Mouse (Mus musculus) bone marrow macrophage, adult 2 months (primary cell): ENCODE data around the gene Ass1. TPM values are rescaled to one million over a fixed set of nuclear protein-coding genes. Genes with fewer than 3 reads are reported as not detected.

Source experiments
- H3K27ac ChIP-seq: 2 replicates; pipeline ENCODE4 v1.5.1; 2012; ENCODE audit warnings: low read depth, low read length; ENCODE audit not compliant: insufficient read depth
- H3K4me1 ChIP-seq: 2 replicates; pipeline ENCODE4 v1.6.1; 2012; ENCODE audit warnings: low read length; ENCODE audit not compliant: control insufficient read depth, insufficient read depth
- H3K4me3 ChIP-seq: 2 replicates; pipeline ENCODE4 v1.5.1; 2012; ENCODE audit warnings: mild to moderate bottlenecking, low read length, moderate library complexity; ENCODE audit not compliant: insufficient read depth
- CTCF ChIP-seq: IDR thresholded peaks from 2 replicates; pipeline ENCODE4 v1.5.1; 2012; ENCODE audit warnings: low read depth, mild to moderate bottlenecking, low read length, moderate library complexity
- POLR2A ChIP-seq: IDR thresholded peaks from 2 replicates; pipeline ENCODE4 v1.6.1; 2012; ENCODE audit warnings: mild to moderate bottlenecking, low read depth, low read length, borderline replicate concordance
- polyA plus RNA-seq: library from polyadenylated mRNA; stranded (reverse); fragments of >200 nt; gene quantifications from 2 replicates; pipeline ENCODE4 v1.2.4, GENCODE M21; 2012; ENCODE audit not compliant: missing spikeins, insufficient read depth, insufficient read length

The Ass1 gene
- polyA plus RNA-seq = 10.3 and 12.0 TPM in 2 replicates

DNA sequence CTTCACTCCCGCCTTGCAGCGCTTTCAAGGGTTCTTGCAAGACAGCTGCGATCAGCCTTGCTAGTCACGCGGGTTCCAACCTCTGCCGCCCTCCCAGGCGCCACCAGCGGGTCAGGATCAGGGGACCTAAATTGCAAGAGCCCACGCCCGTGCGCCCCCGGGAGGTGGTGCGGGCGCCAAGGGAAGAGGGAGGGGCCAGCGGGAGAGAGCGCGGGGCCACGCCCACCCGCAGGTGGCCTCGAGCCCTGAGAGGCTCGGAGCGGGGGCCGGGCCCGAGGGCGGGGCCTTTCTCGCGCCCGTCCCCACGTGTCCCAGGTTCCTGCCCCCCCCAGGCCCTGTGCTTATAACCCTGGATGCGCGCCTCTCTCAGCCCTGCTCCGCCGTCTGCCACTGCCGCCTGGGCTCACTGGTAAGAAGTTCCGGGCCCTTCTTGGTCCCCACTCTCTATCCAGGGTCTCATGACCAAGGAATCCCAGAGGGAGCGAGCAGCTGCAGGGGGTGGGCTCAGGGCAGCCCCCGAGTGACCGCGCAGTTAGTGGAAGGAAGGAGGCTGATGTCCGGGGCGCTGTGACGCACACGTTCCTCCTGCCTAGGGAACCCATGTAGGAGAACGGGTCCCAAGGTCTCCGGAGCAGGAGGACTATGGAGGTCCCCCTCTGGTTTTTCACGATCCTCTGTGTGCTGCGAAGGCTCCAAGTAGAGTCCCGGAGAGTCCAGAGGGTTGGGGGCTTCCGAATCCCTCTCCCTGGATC lies at the start of gene Ass1:
Ass1 (plus strand) TSS at position 277 of the 752 bp plus-strand sequence.
- no peak for TF ChIP-seq POLR2A
- no peak for TF ChIP-seq CTCF
- H3K27ac ChIP-seq = no peak within 1 kb of the TSS
- peaks cover 8% of the 10 kb centered on the region; the same call in 1 of the 2 replicates for H3K4me1 ChIP-seq
- H3K4me3 ChIP-seq = peak within 1 kb of the TSS; percentile 88

- Histone ChIP-seq H3K4me1 (peaks cover 4% of the 10 kb centered on the region), H3K4me3 (no peak overlapping the region), H3K27ac (no peak overlapping the region)
- TF ChIP-seq CTCF = 0 out of 2 replicates have a peak, but pooled peaks have one; percentile 10
- TF ChIP-seq POLR2A = no peak
Measured at GRCm38 (mm10) chr2:31420914-31421313, 49.1 kb upstream of the Ass1 start.

DNA sequence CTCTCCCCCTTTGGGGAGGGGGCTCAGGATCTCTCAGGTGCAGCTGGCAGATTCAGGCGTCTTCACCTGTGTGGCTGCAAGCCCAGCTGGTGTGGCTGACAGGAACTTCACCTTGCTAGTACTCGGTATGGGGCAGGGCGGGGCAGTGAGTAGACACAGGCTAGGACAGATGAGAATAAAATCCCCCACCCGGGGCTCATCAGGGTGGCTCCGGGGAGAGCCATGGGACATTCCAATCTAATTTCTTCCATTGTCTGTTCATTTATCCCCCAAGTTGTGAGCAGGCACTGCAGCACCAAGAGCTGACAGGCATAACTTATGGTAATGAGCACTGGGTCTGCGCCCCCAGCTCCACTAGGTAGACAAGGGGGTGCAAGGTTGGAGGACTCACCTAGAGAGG lies 47.4 kb upstream of the Ass1 start:
- Histone ChIP-seq H3K27ac (no peak overlapping the region), H3K4me1 (no peaks in the 10 kb centered on the region), H3K4me3 (no peak overlapping the region)
- no peak for TF ChIP-seq CTCF

GRCm38 (mm10) chr2:31431477-31431876 lies 38.5 kb upstream of the Ass1 start:
- H3K27ac ChIP-seq = no peak overlapping the region
- H3K4me3 ChIP-seq = no peak overlapping the region
- TF ChIP-seq CTCF = no peak
- TF ChIP-seq POLR2A = no peak
- H3K4me1 ChIP-seq = no peaks in the 10 kb centered on the region

DNA sequence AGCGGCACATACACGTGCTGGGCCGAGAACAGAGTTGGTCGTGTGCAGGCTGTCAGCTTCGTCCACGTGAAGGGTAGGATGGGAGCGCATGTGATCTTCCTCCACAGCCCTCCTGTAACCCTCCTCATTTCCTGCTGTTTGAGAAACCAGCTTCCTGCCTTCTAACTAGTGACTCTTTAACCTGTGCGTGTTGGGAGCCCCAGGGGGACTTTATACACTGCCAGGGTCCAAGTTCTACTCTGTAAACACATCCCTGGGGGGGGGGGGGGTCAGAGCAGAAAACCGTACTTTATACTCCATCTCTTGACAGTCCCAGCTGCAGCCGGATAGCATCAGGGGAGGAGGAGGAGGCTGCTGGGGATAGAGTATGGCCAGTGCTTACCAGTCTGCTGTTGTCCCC lies 35.3 kb upstream of the Ass1 start:
- no peaks in the 10 kb centered on the region for H3K4me1 ChIP-seq
- no peak overlapping the region for H3K27ac ChIP-seq
- no peak overlapping the region for H3K4me3 ChIP-seq
- no peak for TF ChIP-seq POLR2A
- TF ChIP-seq CTCF = no peak

DNA sequence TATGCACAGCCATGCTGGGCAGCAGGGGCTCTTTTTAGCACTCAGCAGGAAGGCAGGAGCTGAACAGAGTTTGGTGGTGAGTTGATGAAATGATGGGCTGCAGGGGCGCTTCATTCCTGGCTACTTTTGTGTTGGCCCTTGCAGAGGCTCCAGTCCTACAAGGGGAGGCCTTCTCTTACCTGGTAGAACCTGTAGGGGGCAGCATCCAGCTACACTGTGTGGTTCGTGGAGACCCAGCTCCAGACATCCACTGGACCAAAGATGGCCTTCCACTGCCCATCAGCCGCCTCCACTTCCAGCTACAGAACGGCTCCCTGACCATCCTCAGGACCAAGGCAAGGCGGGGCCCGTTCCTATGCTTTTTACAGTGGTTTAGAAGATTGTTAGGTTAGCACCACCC lies 34.4 kb upstream of the Ass1 start:
- TF ChIP-seq CTCF (peak; percentile 56), POLR2A (no peak)
- H3K27ac ChIP-seq = no peak overlapping the region
- peaks cover 2% of the 10 kb centered on the region; the same call in 1 of the 2 replicates for H3K4me1 ChIP-seq
- no peak overlapping the region for H3K4me3 ChIP-seq

- H3K4me1 ChIP-seq = peaks cover 15% of the 10 kb centered on the region
- H3K4me3 ChIP-seq = no peak overlapping the region
- H3K27ac ChIP-seq = no peak overlapping the region
- TF ChIP-seq POLR2A (no peak), CTCF (no peak)
Measured at GRCm38 (mm10) chr2:31437480-31438245, 32.3 kb upstream of the Ass1 start.

- Histone ChIP-seq H3K27ac (no peak overlapping the region), H3K4me3 (no peak overlapping the region), H3K4me1 (peaks cover 18% of the 10 kb centered on the region)
- TF ChIP-seq POLR2A (no peak), CTCF (no peak)
Measured at GRCm38 (mm10) chr2:31439576-31439975, 30.4 kb upstream of the Ass1 start.

- Histone ChIP-seq H3K27ac (peak overlapping the region; percentile 26), H3K4me3 (no peak overlapping the region), H3K4me1 (peaks cover 46% of the 10 kb centered on the region)
- TF ChIP-seq POLR2A = no peak
- no peak for TF ChIP-seq CTCF
Measured at GRCm38 (mm10) chr2:31442480-31443160, 27.4 kb upstream of the Ass1 start.
